Mouse (Mus musculus) Patski (cell line): ENCODE measurements around the gene Pmel. TPM values are rescaled to one million over a fixed set of nuclear protein-coding genes. Genes with fewer than 3 reads are reported as not detected.

Experiments used
- ATAC-seq: fragments of 100-300 bp; one replicate; pipeline ENCODE4 v1.8.0; 2021
- CTCF ChIA-PET: fragments of 350-600 bp; sonication (Branson Sonifier 250); formaldehyde crosslinking; loops from one replicate; lab custom pipeline; 2022; ENCODE audit warnings: inconsistent platforms; lab: Charles Lee
- POLR2A ChIA-PET: fragments of 350-600 bp; sonication (Branson Sonifier 250); formaldehyde crosslinking; loops from one replicate; lab custom pipeline; 2022; ENCODE audit warnings: antibody characterized with exemption, inconsistent platforms; lab: Charles Lee
- DNase-seq: peaks from one replicate; pipeline ENCODE4 v3.0.0-alpha.2; 2011; ENCODE audit warnings: low read depth, low spot score
- H3K27me3 ChIP-seq: fragments of 371-371 bp; one replicate; pipeline ENCODE4 v1.5.1; 2021
- CTCF ChIP-seq: fragments of 100-300 bp; IDR thresholded peaks from one replicate; pipeline ENCODE4 v1.5.1; 2021
- in situ Hi-C: fragments of 300-500 bp; cut with MboI; formaldehyde crosslinking; loops from 3 replicates; pipeline ENCODE4 v1.11.1; 2018; ENCODE audit warnings: low pct_unique_long_range_greater_than_20kb, mixed read lengths
- polyA plus RNA-seq: library from polyadenylated mRNA; unstranded; gene quantifications from one replicate; pipeline ENCODE4 v1.2.3, GENCODE M21; 2021

Gene Pmel
- polyA plus RNA-seq, 1 experiment from 2014 or later: 1.1 TPM

GRCm38 (mm10) chr10:128747646-128748251, 43.8 kb downstream of the Pmel start, which contains the start of gene Pym1:
Gene Pym1, plus strand, starts transcription at chr10:128747889.
- ChIA-PET CTCF (interaction anchor here (1.2 kb wide), 2 partner anchors 16 to 17 kb away, joined by 3 read pairs; no protein-coding TSS in a partner anchor), POLR2A (interaction anchor here (1.1 to 1.2 kb wide), 2 partner anchors 52 to 148 kb away, joined by 4 read pairs; no protein-coding TSS in a partner anchor)
- ATAC-seq (peak; percentile 65), DNase-seq (no peak)
- TF ChIP-seq CTCF: no peak
- H3K27me3 ChIP-seq: no peaks in the 10 kb centered on the region
- in situ Hi-C loops: no loop called here

- ChIA-PET CTCF (interaction anchor here (1.2 kb wide), 1 partner anchor 18 kb away, joined by 3 read pairs; no protein-coding TSS in a partner anchor), POLR2A (interaction anchor here (1.2 kb wide), 1 partner anchor 53 kb away, joined by 4 read pairs; no protein-coding TSS in a partner anchor)
- ATAC-seq (peak; percentile 77), DNase-seq (peak; percentile 46)
- in situ Hi-C loops: no loop called here
- TF ChIP-seq CTCF: peak; percentile 77
- H3K27me3 ChIP-seq: no peaks in the 10 kb centered on the region
Measured at GRCm38 (mm10) chr10:128748252-128748864, 44.4 kb downstream of the Pmel start.

Other genes with a start within 250 kb of the Pmel start
- gene Smarcc2, start 244.9 kb upstream of the Pmel start, polyA plus RNA-seq: 102 TPM
- gene Myl6, start 210.1 kb upstream of the Pmel start, polyA plus RNA-seq: 1,994 TPM
- gene Myl6b, start 205.5 kb upstream of the Pmel start, polyA plus RNA-seq: 54.1 TPM
- 75.8 TPM for gene Esyt1, start 178.3 kb upstream of the Pmel start, polyA plus RNA-seq
- gene Zc3h10, start 156.4 kb upstream of the Pmel start, polyA plus RNA-seq: 16.8 TPM
- 1,532 TPM for gene Rpl41, start 154.9 kb upstream of the Pmel start, polyA plus RNA-seq
- gene Pa2g4, start 138.2 kb upstream of the Pmel start, polyA plus RNA-seq: 117 TPM
- gene Erbb3, start 114.5 kb upstream of the Pmel start, polyA plus RNA-seq: 1.2 TPM
- gene Rps26, start 77.4 kb upstream of the Pmel start, polyA plus RNA-seq: 259 TPM
- gene Ikzf4, start 58.2 kb upstream of the Pmel start, polyA plus RNA-seq: 0.10 TPM
- 15.2 TPM for gene Suox, start 30.1 kb upstream of the Pmel start, polyA plus RNA-seq
- 93.3 TPM for gene Rab5b, start 7.9 kb upstream of the Pmel start, polyA plus RNA-seq
- gene Cdk2, start 836 bp downstream of the Pmel start, polyA plus RNA-seq: 30.2 TPM
- gene Dgka, start 40.7 kb downstream of the Pmel start, polyA plus RNA-seq: 9.9 TPM
- 37.8 TPM for gene Pym1, start 43.7 kb downstream of the Pmel start, polyA plus RNA-seq
- 18.6 TPM for gene Mmp19, start 86.7 kb downstream of the Pmel start, polyA plus RNA-seq
- 81.8 TPM for gene Dnajc14, start 99.9 kb downstream of the Pmel start, polyA plus RNA-seq
- 26.7 TPM for gene Tmem198b, start 100.2 kb downstream of the Pmel start, polyA plus RNA-seq
- 105 TPM for gene Sarnp, start 113.1 kb downstream of the Pmel start, polyA plus RNA-seq
- 56.5 TPM for gene Ormdl2, start 117.5 kb downstream of the Pmel start, polyA plus RNA-seq
- 62.3 TPM for gene Gdf11, start 187.5 kb downstream of the Pmel start, polyA plus RNA-seq
- gene Cd63, start 196.8 kb downstream of the Pmel start, polyA plus RNA-seq: 2,035 TPM
- 10.8 TPM for gene Rdh5, start 218.7 kb downstream of the Pmel start, polyA plus RNA-seq
- gene Bloc1s1, start 219.8 kb downstream of the Pmel start, polyA plus RNA-seq: 203 TPM
- 20.3 TPM for gene Itga7, start 229.6 kb downstream of the Pmel start, polyA plus RNA-seq